Mouse (Mus musculus) MEL (cell line): Measurements from ENCODE around the gene Stk11ip. TPM values are rescaled to one million over a fixed set of nuclear protein-coding genes. Genes with fewer than 3 reads are reported as not detected.

Experiments used
- DNase-seq: peaks from one replicate; pipeline ENCODE4 v3.0.0; 2011; ENCODE audit warnings: low read depth, low spot score
- H3K27ac ChIP-seq: 2 replicates; pipeline ENCODE4 v1.5.1; 2012; ENCODE audit warnings: low read depth, mild to moderate bottlenecking, control low read depth, low read length, moderate library complexity; ENCODE audit not compliant: control insufficient read depth
- H3K27me3 ChIP-seq, 2 experiments: fragments of 150-350 bp in 1 of 2; sonication (generic) in 1 of 2; 2 replicates each; pipeline ENCODE4 v1.6.1; 2012; ENCODE audit warnings: low read length in 2 of 2, mild to moderate bottlenecking in 2 of 2, improper control_type of control experiment in 1 of 2, moderate library complexity in 1 of 2; ENCODE audit not compliant: insufficient read depth in 2 of 2, control insufficient read depth in 1 of 2
- H3K36me3 ChIP-seq, 2 experiments: 2 replicates each; pipeline ENCODE4 v1.6.1; 2012 to 2014; ENCODE audit warnings: low read length in 2 of 2, improper control_type of control experiment in 1 of 2, inconsistent platforms in 1 of 2, mild to moderate bottlenecking in 1 of 2; ENCODE audit not compliant: insufficient read depth in 2 of 2, control insufficient read depth in 1 of 2
- H3K4me1 ChIP-seq, 2 experiments: fragments of 150-350 bp in 1 of 2; sonication (generic) in 1 of 2; 2 replicates each; pipeline ENCODE4 v1.6.1; 2012; ENCODE audit warnings: low read length in 2 of 2, improper control_type of control experiment in 1 of 2, mild to moderate bottlenecking in 1 of 2; ENCODE audit not compliant: insufficient read depth in 2 of 2, control insufficient read depth in 1 of 2
- H3K4me3 ChIP-seq, 2 experiments: fragments of 150-350 bp in 1 of 2; sonication (generic) in 1 of 2; 2 replicates each; pipeline ENCODE4 v1.5.1; 2012; ENCODE audit warnings: low read depth in 2 of 2, low read length in 2 of 2, mild to moderate bottlenecking in 2 of 2, moderate library complexity in 2 of 2, control low read depth in 1 of 2, improper control_type of control experiment in 1 of 2; ENCODE audit not compliant: control insufficient read depth in 1 of 2, insufficient read depth in 1 of 2
- H3K79me2 ChIP-seq: 2 replicates; pipeline ENCODE4 v1.6.1; 2012; ENCODE audit warnings: mild to moderate bottlenecking, low read length, moderate library complexity; ENCODE audit not compliant: control insufficient read depth, poor library complexity, insufficient read depth
- H3K9ac ChIP-seq: 2 replicates; pipeline ENCODE4 v1.6.1; 2012; ENCODE audit warnings: low read depth, mild to moderate bottlenecking, control low read depth, low read length, moderate library complexity; ENCODE audit not compliant: control insufficient read depth, poor library complexity, severe bottlenecking
- H3K9me3 ChIP-seq: fragments of 150-350 bp; sonication (generic); replicated peaks from 2 replicates; pipeline ENCODE4 v1.6.1; 2012; ENCODE audit warnings: mild to moderate bottlenecking, low read length, improper control_type of control experiment, moderate library complexity; ENCODE audit not compliant: insufficient read depth
- BHLHE40 ChIP-seq: IDR thresholded peaks from 2 replicates; pipeline ENCODE4 v1.6.1; 2012; ENCODE audit warnings: low read depth, mild to moderate bottlenecking, inconsistent platforms, low read length, improper control_type of control experiment, borderline replicate concordance
- CHD1 ChIP-seq: IDR thresholded peaks from 2 replicates; pipeline ENCODE4 v1.6.1; 2012; ENCODE audit warnings: low read depth, mild to moderate bottlenecking, inconsistent platforms, low read length, improper control_type of control experiment
- CHD2 ChIP-seq: IDR thresholded peaks from 2 replicates; pipeline ENCODE4 v1.6.1; 2011; ENCODE audit warnings: low read length, improper control_type of control experiment
- CTCF ChIP-seq, 3 experiments: IDR thresholded peaks in 2 of 3; conservative IDR thresholded peaks in 1 of 3; 2 replicates each; pipeline ENCODE4 v1.5.1; 2011 to 2012; ENCODE audit warnings: low read length in 3 of 3, low read depth in 2 of 3, mild to moderate bottlenecking in 2 of 3, improper control_type of control experiment in 1 of 3, inconsistent platforms in 1 of 3, mixed read lengths in 1 of 3, moderate library complexity in 1 of 3; ENCODE audit not compliant: control insufficient read depth in 1 of 3, insufficient read depth in 1 of 3, poor library complexity in 1 of 3, severe bottlenecking in 1 of 3
- E2F4 ChIP-seq: IDR thresholded peaks from 2 replicates; pipeline ENCODE4 v1.6.1; 2011; ENCODE audit warnings: low read depth, low read length, improper control_type of control experiment, borderline replicate concordance
- ELF1 ChIP-seq: IDR thresholded peaks from 2 replicates; pipeline ENCODE4 v1.6.1; 2014; ENCODE audit warnings: low read depth, mild to moderate bottlenecking, inconsistent platforms, low read length, improper control_type of control experiment, moderate library complexity
- EP300 ChIP-seq, 2 experiments: IDR thresholded peaks; 2 replicates each; pipeline ENCODE4 v1.6.1; 2011; ENCODE audit warnings: improper control_type of control experiment in 2 of 2, low read length in 2 of 2, low read depth in 1 of 2, mild to moderate bottlenecking in 1 of 2
- ETS1 ChIP-seq: IDR thresholded peaks from 2 replicates; pipeline ENCODE4 v1.6.1; 2012; ENCODE audit warnings: low read depth, mild to moderate bottlenecking, inconsistent platforms, low read length, improper control_type of control experiment, moderate library complexity
- GABPA ChIP-seq: IDR thresholded peaks from 2 replicates; pipeline ENCODE4 v1.6.1; 2012; ENCODE audit warnings: low read depth, mild to moderate bottlenecking, inconsistent platforms, low read length, improper control_type of control experiment, moderate library complexity
- GATA1 ChIP-seq: IDR thresholded peaks from 2 replicates; pipeline ENCODE4 v1.6.1; 2011; ENCODE audit warnings: low read depth, low read length, improper control_type of control experiment
- HCFC1 ChIP-seq: IDR thresholded peaks from 2 replicates; pipeline ENCODE4 v1.6.1; 2012; ENCODE audit warnings: low read depth, mild to moderate bottlenecking, inconsistent platforms, low read length, improper control_type of control experiment, moderate library complexity
- JUND ChIP-seq: IDR thresholded peaks from 2 replicates; pipeline ENCODE4 v1.6.1; 2011; ENCODE audit warnings: low read depth, mild to moderate bottlenecking, improper control_type of control experiment, low read length
- KAT2A ChIP-seq: conservative IDR thresholded peaks from 2 replicates; pipeline ENCODE4 v1.6.1; 2012; ENCODE audit warnings: low read depth, low read length, improper control_type of control experiment, inconsistent platforms
- MAFK ChIP-seq: IDR thresholded peaks from 2 replicates; pipeline ENCODE4 v1.6.1; 2011; ENCODE audit warnings: low read depth, mild to moderate bottlenecking, low read length, improper control_type of control experiment, borderline replicate concordance
- MAX ChIP-seq: IDR thresholded peaks from 2 replicates; pipeline ENCODE4 v1.6.1; 2011; ENCODE audit warnings: low read length, improper control_type of control experiment
- MEF2A ChIP-seq: IDR thresholded peaks from 2 replicates; pipeline ENCODE4 v1.6.1; 2014; ENCODE audit warnings: low read depth, mild to moderate bottlenecking, inconsistent platforms, low read length, improper control_type of control experiment; ENCODE audit not compliant: poor library complexity, insufficient replicate concordance, severe bottlenecking; ENCODE audit errors: extremely low read depth
- MXI1 ChIP-seq: IDR thresholded peaks from 2 replicates; pipeline ENCODE4 v1.6.1; 2011; ENCODE audit warnings: mild to moderate bottlenecking, low read depth, low read length, improper control_type of control experiment
- MYB ChIP-seq: IDR thresholded peaks from 2 replicates; pipeline ENCODE4 v1.6.1; 2011; ENCODE audit warnings: mild to moderate bottlenecking, low read depth, low read length, improper control_type of control experiment
- MYC ChIP-seq: IDR thresholded peaks from 2 replicates; pipeline ENCODE4 v1.6.1; 2011; ENCODE audit warnings: low read depth, mild to moderate bottlenecking, low read length, improper control_type of control experiment, moderate library complexity
- NELFE ChIP-seq: IDR thresholded peaks from 2 replicates; pipeline ENCODE4 v1.6.1; 2011; ENCODE audit warnings: low read depth, low read length, improper control_type of control experiment
- NRF1 ChIP-seq: IDR thresholded peaks from 2 replicates; pipeline ENCODE4 v1.6.1; 2014; ENCODE audit warnings: low read depth, mild to moderate bottlenecking, inconsistent platforms, low read length, improper control_type of control experiment, moderate library complexity; ENCODE audit not compliant: poor library complexity, insufficient read depth, severe bottlenecking
- POLR2A ChIP-seq, 2 experiments: IDR thresholded peaks; 2 replicates each; pipeline ENCODE4 v1.6.1; 2011 to 2012; ENCODE audit warnings: low read length in 2 of 2, mild to moderate bottlenecking in 2 of 2, control low read depth in 1 of 2, improper control_type of control experiment in 1 of 2, low read depth in 1 of 2, moderate library complexity in 1 of 2; ENCODE audit not compliant: control insufficient read depth in 1 of 2, insufficient read depth in 1 of 2, poor library complexity in 1 of 2
- POLR2AphosphoS5 ChIP-seq: IDR thresholded peaks from 2 replicates; pipeline ENCODE4 v1.6.1; 2012; ENCODE audit warnings: low read depth, borderline replicate concordance, mild to moderate bottlenecking, inconsistent platforms, low read length, moderate library complexity, mixed read lengths
- RAD21 ChIP-seq: IDR thresholded peaks from 2 replicates; pipeline ENCODE4 v1.6.1; 2011; ENCODE audit warnings: mild to moderate bottlenecking, low read depth, low read length, improper control_type of control experiment
- RCOR1 ChIP-seq: IDR thresholded peaks from 2 replicates; pipeline ENCODE4 v1.6.1; 2012; ENCODE audit warnings: low read depth, mild to moderate bottlenecking, inconsistent platforms, low read length, improper control_type of control experiment
- SMC3 ChIP-seq: IDR thresholded peaks from 2 replicates; pipeline ENCODE4 v1.6.1; 2011; ENCODE audit warnings: low read depth, low read length, improper control_type of control experiment
- TAL1 ChIP-seq: IDR thresholded peaks from 2 replicates; pipeline ENCODE4 v1.6.1; 2012; ENCODE audit warnings: mild to moderate bottlenecking, inconsistent platforms, low read length, moderate library complexity, mixed read lengths
- TBP ChIP-seq: IDR thresholded peaks from 2 replicates; pipeline ENCODE4 v1.8.0; 2011; ENCODE audit warnings: low read depth, low read length, improper control_type of control experiment
- TCF12 ChIP-seq: IDR thresholded peaks from 2 replicates; pipeline ENCODE4 v1.6.1; 2014; ENCODE audit warnings: low read depth, mild to moderate bottlenecking, inconsistent platforms, low read length, improper control_type of control experiment, moderate library complexity
- UBTF ChIP-seq: IDR thresholded peaks from 2 replicates; pipeline ENCODE4 v1.6.1; 2012; ENCODE audit warnings: low read depth, mild to moderate bottlenecking, inconsistent platforms, low read length, improper control_type of control experiment, moderate library complexity, borderline replicate concordance; ENCODE audit not compliant: insufficient read depth
- USF1 ChIP-seq: IDR thresholded peaks from 2 replicates; pipeline ENCODE4 v1.6.1; 2014; ENCODE audit warnings: low read depth, mild to moderate bottlenecking, inconsistent platforms, low read length, improper control_type of control experiment, moderate library complexity
- USF2 ChIP-seq, 2 experiments: IDR thresholded peaks; 2 replicates each; pipeline ENCODE4 v1.6.1; 2011 to 2012; ENCODE audit warnings: improper control_type of control experiment in 2 of 2, low read length in 2 of 2, borderline replicate concordance in 1 of 2, inconsistent platforms in 1 of 2, low read depth in 1 of 2, mild to moderate bottlenecking in 1 of 2; ENCODE audit not compliant: insufficient read depth in 1 of 2
- ZC3H11A ChIP-seq: IDR thresholded peaks from 2 replicates; pipeline ENCODE4 v1.6.1; 2012; ENCODE audit warnings: low read depth, mild to moderate bottlenecking, inconsistent platforms, low read length, improper control_type of control experiment
- ZKSCAN1 ChIP-seq: IDR thresholded peaks from 2 replicates; pipeline ENCODE4 v1.6.1; 2012; ENCODE audit warnings: low read depth, mild to moderate bottlenecking, inconsistent platforms, low read length, improper control_type of control experiment, moderate library complexity
- ZMIZ1 ChIP-seq: IDR thresholded peaks from 2 replicates; pipeline ENCODE4 v1.6.1; 2012; ENCODE audit warnings: low read depth, mild to moderate bottlenecking, inconsistent platforms, low read length, improper control_type of control experiment, moderate library complexity
- ZNF384 ChIP-seq: IDR thresholded peaks from 2 replicates; pipeline ENCODE4 v1.6.1; 2012; ENCODE audit warnings: low read depth, mild to moderate bottlenecking, inconsistent platforms, low read length, improper control_type of control experiment
- polyA plus RNA-seq, 2 experiments: library from polyadenylated mRNA; stranded (reverse) in 1 of 2; unstranded in 1 of 2; fragments of >175 nt in 1 of 2; fragments of >200 nt in 1 of 2; gene quantifications; 2 replicates each; pipeline versions ENCODE4 v1.2.1 to v1.2.4; 2012; ENCODE audit warnings: low replicate concordance in 2 of 2, low read depth in 1 of 2; ENCODE audit not compliant: insufficient read length in 2 of 2, insufficient read depth in 1 of 2, missing spikeins in 1 of 2
- total RNA-seq: library from RNA; depleted of rRNA; stranded (reverse); fragments of 300-350 nt; gene quantifications from 2 replicates; pipeline ENCODE4 v1.2.3, GENCODE M21; 2012

Stk11ip gene
- total and polyA plus RNA-seq, 3 experiments, result 10.2 to 29.4 TPM; not detected in 1

DNA sequence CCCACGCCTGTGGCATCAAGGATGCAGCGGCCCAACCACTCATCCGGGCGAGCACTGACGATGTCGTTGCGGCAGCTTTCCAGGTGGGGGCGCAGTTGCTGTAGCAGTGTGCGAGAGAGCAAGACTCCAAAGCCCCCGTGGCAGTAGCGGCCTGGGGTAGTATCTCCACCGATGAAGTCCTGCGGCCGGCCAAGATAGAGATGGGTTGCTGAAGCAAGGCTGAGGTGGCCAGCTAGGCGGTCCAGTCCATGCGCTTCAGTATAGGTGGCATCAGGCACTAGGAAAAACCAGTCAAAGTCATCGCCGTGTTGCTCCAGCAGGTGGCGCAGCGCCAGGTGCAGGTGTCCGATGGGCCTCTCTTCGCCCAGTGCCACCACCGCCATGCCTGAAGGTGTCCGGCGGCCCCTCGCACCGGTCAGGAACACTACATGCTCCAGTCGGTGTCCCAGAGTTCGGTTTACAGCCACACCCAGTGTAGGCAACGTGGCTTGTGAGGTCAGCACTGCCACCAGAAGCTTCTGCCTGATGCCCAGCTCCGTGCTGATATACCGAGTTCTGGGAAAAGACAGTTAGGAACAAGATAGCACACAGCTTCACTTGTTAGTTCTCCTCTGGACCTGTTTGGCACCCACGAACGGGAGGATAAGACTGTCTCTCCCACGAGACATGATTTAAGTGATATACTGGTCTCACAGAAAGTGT is 43.9 kb upstream of the Stk11ip start:
- Histone ChIP-seq H3K27ac (no peak overlapping the region), H3K27me3 (no peaks in the 10 kb centered on the region), H3K9me3 (no peaks in the 10 kb centered on the region), H3K79me2 (peaks cover 3% of the 10 kb centered on the region; the same call in 1 of the 2 replicates), H3K4me3 (peak overlapping the region; percentile 86 to 90), H3K9ac (peak overlapping the region; percentile 44), H3K4me1 (0 out of 4 replicates have a peak, but pooled peaks cover 0 to 4% of the 10 kb centered on the region in 2 experiments), H3K36me3 (peaks cover 0 to 5% of the 10 kb centered on the region in 2 experiments; a peak in 3 of 4 replicates)
- DNase-seq, result peak; percentile 86
- TF ChIP-seq CHD1 (no peak), USF1 (no peak), GABPA (no peak), ZC3H11A (no peak), NRF1 (no peak), ETS1 (no peak), MAFK (no peak), CTCF (IDR thresholded peaks at IDR 0.05 in 2 of 3, conservative IDR thresholded peaks at IDR 0.05 in 1 of 3; ENCODE audit: control insufficient read depth in 1 of 3, insufficient read depth in 1 of 3, low read depth in 2 of 3, low read length in 3 of 3, poor library complexity in 1 of 3, severe bottlenecking in 1 of 3) (peak; percentile 74 to 84 (median 81)), JUND (no peak), MXI1 (peak; percentile 57; the same call in 1 of the 2 replicates), TAL1 (peak; percentile 21; the same call in 1 of the 2 replicates), ZNF384 (no peak), TCF12 (no peak), TBP (no peak), RAD21 (peak; percentile 15; the same call in 1 of the 2 replicates), ZMIZ1 (no peak), MYC (no peak), MYB (no peak), GATA1 (peak; percentile 21; the same call in 1 of the 2 replicates), ZKSCAN1 (no peak), RCOR1 (no peak), E2F4 (no peak), USF2 (IDR thresholded peaks at IDR 0.05; ENCODE audit: borderline replicate concordance in 1 of 2, insufficient read depth in 1 of 2, low read depth in 1 of 2, low read length in 2 of 2) (no peak), POLR2AphosphoS5 (no peak), SMC3 (peak; percentile 33; the same call in 1 of the 2 replicates), MEF2A (no peak), ELF1 (no peak), CHD2 (no peak), EP300 (IDR thresholded peaks at IDR 0.05; ENCODE audit: low read depth in 1 of 2, low read length in 2 of 2) (0 out of 4 replicates have a peak, but pooled peaks have one; percentile 20 to 26), NELFE (no peak), HCFC1 (no peak), UBTF (no peak), BHLHE40 (no peak), MAX (no peak), POLR2A (IDR thresholded peaks at IDR 0.05; ENCODE audit: control insufficient read depth in 1 of 2, insufficient read depth in 1 of 2, low read depth in 1 of 2, low read length in 2 of 2, poor library complexity in 1 of 2) (no peak), KAT2A (no peak)
